Mouse (Mus musculus): ENCODE results near the gene Pik3r2. TPM values are rescaled to one million over a fixed set of nuclear protein-coding genes. Genes with fewer than 3 reads are reported as not detected.

Pik3r2 gene
- total RNA-seq, 2 experiments from 2014 or later: 3.8 to 8.0 TPM

- ATAC-seq (replicated peaks; ENCODE audit: low FRiP score, poor library complexity, severe bottlenecking): no peak
Observed at GRCm38 (mm10) chr8:70719796-70720270, 56.7 kb downstream of the Pik3r2 start.

GRCm38 (mm10) chr8:70718297-70718696, 58.2 kb downstream of the Pik3r2 start, which contains the start of gene Gm3336:
TSS of gene Gm3336 (plus strand) at chr8:70718543.
- peak; percentile 79 for ATAC-seq (replicated peaks; ENCODE audit: low FRiP score, poor library complexity, severe bottlenecking)

Other genes with a start within 250 kb of the Pik3r2 start
- 28.9 and 45.8 TPM in 2 replicates for gene Fkbp8, start 249.0 kb downstream of the Pik3r2 start, total RNA-seq (2015; ENCODE audit: low replicate concordance)
- 74.7 and 94.6 TPM in 2 replicates for gene Fkbp8, start 249.0 kb downstream of the Pik3r2 start, total RNA-seq (2017; ENCODE audit: low replicate concordance)
- 27.8 and 34.4 TPM in 2 replicates for gene Kxd1, start 248.8 kb downstream of the Pik3r2 start, total RNA-seq (2015; ENCODE audit: low replicate concordance)
- 11.8 and 14.4 TPM in 2 replicates for gene Kxd1, start 248.8 kb downstream of the Pik3r2 start, total RNA-seq (2017; ENCODE audit: low replicate concordance)
- 10.5 and 22.3 TPM in 2 replicates for gene Ell, start 237.3 kb downstream of the Pik3r2 start, total RNA-seq (2015; ENCODE audit: low replicate concordance)
- 2.8 and 15.5 TPM in 2 replicates for gene Ell, start 237.3 kb downstream of the Pik3r2 start, total RNA-seq (2017; ENCODE audit: low replicate concordance)
- 5.8 and 15.9 TPM in 2 replicates for gene Isyna1, start 182.3 kb downstream of the Pik3r2 start, total RNA-seq (2015; ENCODE audit: low replicate concordance)
- 2.5 and 8.0 TPM in 2 replicates for gene Isyna1, start 182.3 kb downstream of the Pik3r2 start, total RNA-seq (2017; ENCODE audit: low replicate concordance)
- gene Ssbp4, start 167.8 kb downstream of the Pik3r2 start, total RNA-seq (2015; ENCODE audit: low replicate concordance): 9.0 and 13.0 TPM in 2 replicates
- 18.1 and 30.6 TPM in 2 replicates for gene Ssbp4, start 167.8 kb downstream of the Pik3r2 start, total RNA-seq (2017; ENCODE audit: low replicate concordance)
- 2.5 and 11.7 TPM in 2 replicates for gene Lrrc25, start 160.6 kb downstream of the Pik3r2 start, total RNA-seq (2015; ENCODE audit: low replicate concordance)
- 2.3 and 3.5 TPM in 2 replicates for gene Lrrc25, start 160.6 kb downstream of the Pik3r2 start, total RNA-seq (2017; ENCODE audit: low replicate concordance)
- not detected in 2 replicates for gene Gdf15, start 144.3 kb downstream of the Pik3r2 start, total RNA-seq (2015; ENCODE audit: low replicate concordance)
- gene Gdf15, start 144.3 kb downstream of the Pik3r2 start, total RNA-seq (2017; ENCODE audit: low replicate concordance): not detected in 2 replicates
- 0.36 and 6.3 TPM in 2 replicates for gene Pgpep1, start 116.3 kb downstream of the Pik3r2 start, total RNA-seq (2015; ENCODE audit: low replicate concordance)
- gene Pgpep1, start 116.3 kb downstream of the Pik3r2 start, total RNA-seq (2017; ENCODE audit: low replicate concordance): under 0.01 and 3.0 TPM in 2 replicates
- gene Lsm4, start 103.5 kb downstream of the Pik3r2 start, total RNA-seq (2015; ENCODE audit: low replicate concordance): 86.5 and 93.1 TPM in 2 replicates
- 38.4 and 57.6 TPM in 2 replicates for gene Lsm4, start 103.5 kb downstream of the Pik3r2 start, total RNA-seq (2017; ENCODE audit: low replicate concordance)
- gene Jund, start 77.8 kb downstream of the Pik3r2 start, total RNA-seq (2015; ENCODE audit: low replicate concordance): 26.7 and 36.0 TPM in 2 replicates
- gene Jund, start 77.8 kb downstream of the Pik3r2 start, total RNA-seq (2017; ENCODE audit: low replicate concordance): 21.1 and 32.0 TPM in 2 replicates
- gene Iqcn, start 73.3 kb downstream of the Pik3r2 start, total RNA-seq (2015; ENCODE audit: low replicate concordance): not detected in 2 replicates
- gene Iqcn, start 73.3 kb downstream of the Pik3r2 start, total RNA-seq (2017; ENCODE audit: low replicate concordance): not detected in 2 replicates
- gene Gm3336, start 58.2 kb downstream of the Pik3r2 start, total RNA-seq (2015; ENCODE audit: low replicate concordance): not detected in 2 replicates
- gene Gm3336, start 58.2 kb downstream of the Pik3r2 start, total RNA-seq (2017; ENCODE audit: low replicate concordance): not detected in 2 replicates
- 0.72 and 0.84 TPM in 2 replicates for gene Pde4c, start 53.0 kb downstream of the Pik3r2 start, total RNA-seq (2015; ENCODE audit: low replicate concordance)
- not detected in 2 replicates for gene Pde4c, start 53.0 kb downstream of the Pik3r2 start, total RNA-seq (2017; ENCODE audit: low replicate concordance)
- 7.1 TPM in 1 of 2 replicates, not detected in the other for gene Rab3a, start 22.0 kb downstream of the Pik3r2 start, total RNA-seq (2015; ENCODE audit: low replicate concordance)
- gene Rab3a, start 22.0 kb downstream of the Pik3r2 start, total RNA-seq (2017; ENCODE audit: low replicate concordance): 2.2 and 4.9 TPM in 2 replicates
- gene Mpv17l2, start 15.8 kb downstream of the Pik3r2 start, total RNA-seq (2015; ENCODE audit: low replicate concordance): 16.9 and 31.0 TPM in 2 replicates
- gene Mpv17l2, start 15.8 kb downstream of the Pik3r2 start, total RNA-seq (2017; ENCODE audit: low replicate concordance): 5.1 and 30.4 TPM in 2 replicates
- gene Mast3, start 28.3 kb upstream of the Pik3r2 start, total RNA-seq (2015; ENCODE audit: low replicate concordance): 13.4 and 14.4 TPM in 2 replicates
- gene Mast3, start 28.3 kb upstream of the Pik3r2 start, total RNA-seq (2017; ENCODE audit: low replicate concordance): 2.7 and 3.0 TPM in 2 replicates
- 0.84 and 1.1 TPM in 2 replicates for gene Il12rb1, start 31.7 kb upstream of the Pik3r2 start, total RNA-seq (2015; ENCODE audit: low replicate concordance)
- gene Il12rb1, start 31.7 kb upstream of the Pik3r2 start, total RNA-seq (2017; ENCODE audit: low replicate concordance): 0.13 and 0.53 TPM in 2 replicates
- gene Arrdc2, start 63.0 kb upstream of the Pik3r2 start, total RNA-seq (2015; ENCODE audit: low replicate concordance): 35.0 and 62.9 TPM in 2 replicates
- gene Arrdc2, start 63.0 kb upstream of the Pik3r2 start, total RNA-seq (2017; ENCODE audit: low replicate concordance): 27.3 and 54.3 TPM in 2 replicates
- not detected in 2 replicates for gene Kcnn1, start 86.5 kb upstream of the Pik3r2 start, total RNA-seq (2015; ENCODE audit: low replicate concordance)
- gene Kcnn1, start 86.5 kb upstream of the Pik3r2 start, total RNA-seq (2017; ENCODE audit: low replicate concordance): 0.26 TPM in 1 of 2 replicates, not detected in the other
- 18.0 and 20.9 TPM in 2 replicates for gene Ccdc124, start 97.2 kb upstream of the Pik3r2 start, total RNA-seq (2015; ENCODE audit: low replicate concordance)
- gene Ccdc124, start 97.2 kb upstream of the Pik3r2 start, total RNA-seq (2017; ENCODE audit: low replicate concordance): 23.8 and 26.6 TPM in 2 replicates
- not detected in 2 replicates for gene Slc5a5, start 116.0 kb upstream of the Pik3r2 start, total RNA-seq (2015; ENCODE audit: low replicate concordance)
- 0.13 TPM in 1 of 2 replicates, not detected in the other for gene Slc5a5, start 116.0 kb upstream of the Pik3r2 start, total RNA-seq (2017; ENCODE audit: low replicate concordance)
- 2,088 and 2,332 TPM in 2 replicates for gene Rpl18a, start 120.7 kb upstream of the Pik3r2 start, total RNA-seq (2015; ENCODE audit: low replicate concordance)
- gene Rpl18a, start 120.7 kb upstream of the Pik3r2 start, total RNA-seq (2017; ENCODE audit: low replicate concordance): 517 and 689 TPM in 2 replicates
- gene Map1s, start 129.2 kb upstream of the Pik3r2 start, total RNA-seq (2015; ENCODE audit: low replicate concordance): 4.2 and 6.1 TPM in 2 replicates
- gene Map1s, start 129.2 kb upstream of the Pik3r2 start, total RNA-seq (2017; ENCODE audit: low replicate concordance): 1.8 and 3.7 TPM in 2 replicates

Data from erythroid progenitor cell, adult 5-6 weeks (primary cell).